Mouse (Mus musculus): ENCODE data around the gene Pnck.
A peak's percentile ranks its signal among the peaks of the same experiment; 100 is the strongest.

The Pnck gene

GRCm38 (mm10) chrX:73659575-73660283, at the start of gene Pnck:
Pnck (minus strand) TSS chrX:73660117.
- no peak for DNase-seq

- no peak for DNase-seq
Measured at GRCm38 (mm10) chrX:73700472-73700871, 40.6 kb upstream of the Pnck start.

GRCm38 (mm10) chrX:73690917-73691629, 31.2 kb upstream of the Pnck start:
- peak in 1 of 2 experiments; percentile 40 for DNase-seq

- DNase-seq: no peak
Measured at GRCm38 (mm10) chrX:73685629-73686028, 25.7 kb upstream of the Pnck start.

GRCm38 (mm10) chrX:73684978-73685377, 25.1 kb upstream of the Pnck start:
- DNase-seq: no peak

GRCm38 (mm10) chrX:73684156-73684555, 24.2 kb upstream of the Pnck start:
- no peak for DNase-seq

GRCm38 (mm10) chrX:73676668-73677067, 16.8 kb upstream of the Pnck start:
- DNase-seq: no peak

- DNase-seq: no peak
Measured at GRCm38 (mm10) chrX:73675231-73675630, 15.3 kb upstream of the Pnck start.

GRCm38 (mm10) chrX:73673968-73674661, 14.2 kb upstream of the Pnck start:
- DNase-seq: no peak

- no peak for DNase-seq
Measured at GRCm38 (mm10) chrX:73673619-73673967, 13.7 kb upstream of the Pnck start.

GRCm38 (mm10) chrX:73672879-73673618, 13.1 kb upstream of the Pnck start, which contains the start of gene Slc6a8:
Slc6a8 (plus strand) TSS chrX:73673150.
- peak in 1 of 2 experiments; percentile 24 for DNase-seq

- peak in 1 of 2 experiments; percentile 63 for DNase-seq
Measured at GRCm38 (mm10) chrX:73672031-73672431, 12.1 kb upstream of the Pnck start.

- DNase-seq: no peak
Measured at GRCm38 (mm10) chrX:73663143-73663542, 3.2 kb upstream of the Pnck start.

GRCm38 (mm10) chrX:73660284-73660665, 358 bp upstream of the Pnck start:
- no peak for DNase-seq

GRCm38 (mm10) chrX:73658936-73659574, 862 bp downstream of the Pnck start:
- no peak for DNase-seq

- no peak for DNase-seq
Measured at GRCm38 (mm10) chrX:73658391-73658790, 1.5 kb downstream of the Pnck start.

- DNase-seq: no peak
Measured at GRCm38 (mm10) chrX:73655529-73655928, 4.4 kb downstream of the Pnck start.

- DNase-seq: peak in 1 of 2 experiments; percentile 72
Measured at GRCm38 (mm10) chrX:73654177-73654576, 5.7 kb downstream of the Pnck start.

GRCm38 (mm10) chrX:73653392-73653791, 6.5 kb downstream of the Pnck start:
- no peak for DNase-seq

- DNase-seq: no peak
Measured at GRCm38 (mm10) chrX:73650869-73651268, 9.0 kb downstream of the Pnck start.

GRCm38 (mm10) chrX:73645121-73645520, 14.8 kb downstream of the Pnck start:
- no peak for DNase-seq

- DNase-seq: no peak
Measured at GRCm38 (mm10) chrX:73639901-73640469, 19.9 kb downstream of the Pnck start.
